25 mouse cellular contexts compared by ENCODE assay signal in the genomic region with DNA sequence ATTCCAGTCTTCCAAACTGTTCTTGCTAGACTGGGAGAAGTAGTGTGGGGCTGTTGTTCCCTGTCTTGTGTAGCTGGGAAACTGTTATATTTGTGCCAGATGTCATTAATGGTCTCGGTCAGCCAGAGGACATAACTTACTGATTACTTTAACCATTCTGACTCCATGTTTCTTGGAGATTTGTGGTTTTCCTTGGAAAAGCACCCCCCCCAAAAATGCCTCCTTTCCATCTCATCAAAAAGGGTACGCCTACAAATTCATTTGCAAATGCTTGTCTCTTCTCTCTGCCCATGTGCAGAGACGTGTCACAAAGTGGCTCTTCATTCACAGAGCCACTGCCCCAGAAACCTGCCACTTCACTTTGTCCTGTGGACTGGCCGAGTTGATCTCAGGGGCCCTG. TPM values are rescaled to one million over a fixed set of nuclear protein-coding genes. Genes with fewer than 3 reads are reported as not detected.
DNase-seq lines count a peak whose midpoint lies in the region; ATAC-seq and TF ChIP-seq lines count a peak whose summit lies in the region.
"Had no signal": no experiment of that assay in that cellular context is flagged by ENCODE, and none has a peak within 500 bp of the region (broad histone marks: within the 10 kb centered on the region; RNA-seq: fewer than 3 reads in every experiment).

No protein-coding gene starts in this region.

- no peaks in the 10 kb centered on the region for H3K4me1 ChIP-seq in kidney, postnatal 0 days (replicated peaks; ENCODE audit: insufficient read depth, low read length)
- peaks cover 59% of the 10 kb centered on the region for H3K4me1 ChIP-seq in liver, embryonic 16.5 days (ENCODE audit: control insufficient read depth, low read depth, low read length)
- H3K4me1 ChIP-seq: forebrain, embryonic 12.5 days; midbrain, embryonic 15.5 days had no signal

- peak; percentile 57 for DNase-seq in kidney, postnatal 0 days (ENCODE audit: low spot score)
- DNase-seq in kidney, postnatal 4 days: no peak
- peak; percentile 83 for DNase-seq in 3T3-L1 (ENCODE audit: low read depth, low spot score)
- DNase-seq in NIH3T3 (ENCODE audit: low read depth): peak; percentile 56
- DNase-seq in embryo, embryonic 11 days: no peak
- DNase-seq in left cerebral cortex, adult 8-10 months (ENCODE audit: low spot score in 2 of 2): no peak
- DNase-seq: adrenal gland, postnatal 10 days; cerebellum, adult 11 months; cerebellum, adult 9-11 months; forebrain, postnatal 0 days; kidney, adult 18-20 months; layer of hippocampus, adult 9-11 months; right cerebral cortex, adult 18-20 months; spleen, adult 18-20 months; thymus, adult 2 months; thymus, postnatal 36 days had no signal

- no peak for TF ChIP-seq CTCF in kidney, postnatal 0 days (IDR thresholded peaks at IDR 0.05; ENCODE audit: low read depth)

- H3K4me2 ChIP-seq in kidney, postnatal 0 days (ENCODE audit: low read length): no peak overlapping the region
- no peak overlapping the region for H3K4me2 ChIP-seq in liver, embryonic 16.5 days (ENCODE audit: low read depth, low read length)
- H3K4me2 ChIP-seq: forebrain, embryonic 12.5 days; heart, embryonic 15.5 days; kidney, embryonic 15.5 days; midbrain, embryonic 15.5 days had no signal

- H3K9me3 ChIP-seq in kidney, postnatal 0 days (replicated peaks; ENCODE audit: low read length): no peaks in the 10 kb centered on the region
- no peaks in the 10 kb centered on the region for H3K9me3 ChIP-seq in liver, embryonic 16.5 days (replicated peaks; ENCODE audit: control insufficient read depth, low read length)
- H3K9me3 ChIP-seq: forebrain, embryonic 12.5 days; heart, embryonic 10.5 days; heart, embryonic 15.5 days; kidney, embryonic 15.5 days; midbrain, embryonic 15.5 days had no signal

- WGBS in kidney, postnatal 0 days: 52% methylated on average over 4 of the region's 4 CpGs
- WGBS in liver, embryonic 16.5 days (ENCODE audit: insufficient replicate concordance): 50% methylated on average over 4 of the region's 4 CpGs

- H3K4me3 ChIP-seq in kidney, postnatal 0 days (replicated peaks; ENCODE audit: low read depth, low read length): no peak overlapping the region
- H3K4me3 ChIP-seq in liver, embryonic 16.5 days (ENCODE audit: low read depth, low read length): no peak overlapping the region
- H3K4me3 ChIP-seq: forebrain, embryonic 12.5 days; heart, embryonic 10.5 days; heart, embryonic 15.5 days; kidney, embryonic 15.5 days; midbrain, embryonic 15.5 days had no signal

- no peak overlapping the region for H3K9ac ChIP-seq in kidney, postnatal 0 days (ENCODE audit: low read depth, low read length)
- H3K9ac ChIP-seq in liver, embryonic 16.5 days (ENCODE audit: low read depth, low read length): peak overlapping the region; percentile 3; the same call in 1 of the 2 replicates
- H3K9ac ChIP-seq: forebrain, embryonic 12.5 days; forebrain, postnatal 0 days; heart, embryonic 15.5 days; kidney, embryonic 15.5 days; midbrain, embryonic 15.5 days had no signal

- no peaks in the 10 kb centered on the region for H3K27me3 ChIP-seq in kidney, postnatal 0 days (ENCODE audit: insufficient read depth, low read length)
- H3K27me3 ChIP-seq in liver, embryonic 16.5 days (ENCODE audit: control insufficient read depth, insufficient read depth, low read depth, low read length): no peaks in the 10 kb centered on the region
- H3K27me3 ChIP-seq: Patski had no signal

- H3K36me3 ChIP-seq in kidney, postnatal 0 days (ENCODE audit: insufficient read depth, low read length): no peaks in the 10 kb centered on the region
- H3K36me3 ChIP-seq in liver, embryonic 16.5 days (ENCODE audit: control insufficient read depth, insufficient read depth): no peaks in the 10 kb centered on the region
- H3K36me3 ChIP-seq: forebrain, embryonic 12.5 days; heart, embryonic 10.5 days; heart, embryonic 15.5 days; kidney, embryonic 15.5 days; midbrain, embryonic 15.5 days had no signal

- 0 out of 2 replicates have a peak overlapping the region, but pooled peaks have one; percentile 36 for H3K27ac ChIP-seq in kidney, postnatal 0 days
- H3K27ac ChIP-seq in liver, embryonic 16.5 days (ENCODE audit: low read length): peak overlapping the region; percentile 83
- H3K27ac ChIP-seq: forebrain, embryonic 12.5 days; heart, embryonic 10.5 days; heart, embryonic 15.5 days; kidney, embryonic 15.5 days; midbrain, embryonic 15.5 days had no signal

- 0 out of 2 replicates have a peak, but pooled peaks have one; percentile 29 for ATAC-seq in kidney, postnatal 0 days (replicated peaks; ENCODE audit: low FRiP score, low read depth)
- ATAC-seq in liver, embryonic 16.5 days (ENCODE audit: low read depth): no peak
- ATAC-seq: forebrain, postnatal 0 days; hindbrain, embryonic 16.5 days; midbrain, embryonic 15.5 days; Patski had no signal

RNA-seq across cellular contexts. Expression of a gene that starts 8.8 kb away (rescaled TPM):
- 13.7 and 15.2 TPM in 2 replicates for polyA plus RNA-seq in kidney, postnatal 0 days (2015; fragmentation: Nextera tagmentation; extraction: Ambion mirVana)
- polyA plus RNA-seq in liver, embryonic 16.5 days (2015; fragmentation: Nextera tagmentation; extraction: Ambion mirVana): 15.7 and 16.1 TPM in 2 replicates
- total RNA-seq in left cerebral cortex, adult 8-10 months (2022): 1 to 10 TPM; 2.1 to 3.7 (median 2.9) TPM

RNA-seq across cellular contexts. Expression of a gene that starts 9.6 kb away (rescaled TPM):
- 13.4 and 16.1 TPM in 2 replicates for polyA plus RNA-seq in kidney, postnatal 0 days (2015; fragmentation: Nextera tagmentation; extraction: Ambion mirVana)
- polyA plus RNA-seq in liver, embryonic 16.5 days (2015; fragmentation: Nextera tagmentation; extraction: Ambion mirVana): 1.9 and 2.1 TPM in 2 replicates
- total RNA-seq in left cerebral cortex, adult 8-10 months (2022): 1 to 10 TPM; 2.0 to 4.3 (median 3.0) TPM

RNA-seq across cellular contexts. Expression of a gene that starts 29.9 kb away (rescaled TPM):
- polyA plus RNA-seq in kidney, postnatal 0 days (2015; fragmentation: Nextera tagmentation; extraction: Ambion mirVana): 194 and 210 TPM in 2 replicates
- 180 and 190 TPM in 2 replicates for polyA plus RNA-seq in liver, embryonic 16.5 days (2015; fragmentation: Nextera tagmentation; extraction: Ambion mirVana)
- 100 to 1,000 TPM in 3 of 4 experiments, 10 to 100 TPM in 1; 98.7 to 123 (median 111) TPM for total RNA-seq in left cerebral cortex, adult 8-10 months (2022)

RNA-seq across cellular contexts. Expression of a gene that starts 30.7 kb away (rescaled TPM):
- polyA plus RNA-seq in kidney, postnatal 0 days (2015; fragmentation: Nextera tagmentation; extraction: Ambion mirVana): 68.5 and 70.4 TPM in 2 replicates
- 72.0 and 72.4 TPM in 2 replicates for polyA plus RNA-seq in liver, embryonic 16.5 days (2015; fragmentation: Nextera tagmentation; extraction: Ambion mirVana)
- total RNA-seq in left cerebral cortex, adult 8-10 months (2022): 10 to 100 TPM; 47.7 to 53.7 (median 50.4) TPM

RNA-seq across cellular contexts. Expression of a gene that starts 33.2 kb away (rescaled TPM):
- polyA plus RNA-seq in kidney, postnatal 0 days (2015; fragmentation: Nextera tagmentation; extraction: Ambion mirVana): 5.8 and 7.0 TPM in 2 replicates
- 9.0 and 9.3 TPM in 2 replicates for polyA plus RNA-seq in liver, embryonic 16.5 days (2015; fragmentation: Nextera tagmentation; extraction: Ambion mirVana)
- 1 to 10 TPM in 2 of 4 experiments, under 1 TPM in 2; 0.67 to 1.5 (median 1.1) TPM for total RNA-seq in left cerebral cortex, adult 8-10 months (2022)
- total RNA-seq: common myeloid progenitor, adult 5-6 weeks had no signal

Comparison
In these comparisons a context has a peak if more than half of its experiments do, and no peak if none do; other contexts are left out.
1. DNase-seq: peak in kidney, postnatal 0 days (single experiment), 3T3-L1 (single experiment) and NIH3T3 (single experiment); none in kidney, postnatal 4 days (0 of 2), embryo, embryonic 11 days (single experiment) and left cerebral cortex, adult 8-10 months (0 of 2).